Mouse (Mus musculus): ENCODE data around the gene Cd9. TPM values are rescaled to one million over a fixed set of nuclear protein-coding genes. Genes with fewer than 3 reads are reported as not detected.

Cd9 gene
- polyA plus RNA-seq, 1 experiment from 2014 or later, result 243 TPM

GRCm38 (mm10) chr6:125420458-125421063 lies 74.0 kb downstream of the Cd9 start:
- H3K36me3 ChIP-seq (replicated peaks; ENCODE audit: insufficient read depth, low read length), result no peaks in the 10 kb centered on the region
- H3K4me2 ChIP-seq (ENCODE audit: low read depth, low read length), result no peak overlapping the region
- ATAC-seq (peak; percentile 84), DNase-seq (peak; percentile 46)
- H3K27ac ChIP-seq (ENCODE audit: low read depth), result no peak overlapping the region
- TF ChIP-seq CTCF (IDR thresholded peaks at IDR 0.05; ENCODE audit: low read depth), result no peak
- 66% methylated on average over 16 of the region's 16 CpGs for WGBS (ENCODE audit: insufficient replicate concordance)
- H3K9me3 ChIP-seq (ENCODE audit: low read length), result no peaks in the 10 kb centered on the region
- H3K4me3 ChIP-seq (ENCODE audit: low read depth, low read length), result no peak overlapping the region
- peaks cover 11% of the 10 kb centered on the region for H3K4me1 ChIP-seq (ENCODE audit: insufficient read depth)
- H3K27me3 ChIP-seq (ENCODE audit: insufficient read depth, low read length), result no peaks in the 10 kb centered on the region
- H3K9ac ChIP-seq (replicated peaks), result no peak overlapping the region

GRCm38 (mm10) chr6:125418744-125419143 lies 75.8 kb downstream of the Cd9 start:
- TF ChIP-seq CTCF (IDR thresholded peaks at IDR 0.05; ENCODE audit: low read depth) (peak; percentile 90), EP300 (IDR thresholded peaks at IDR 0.05; ENCODE audit: low read depth) (no peak)
- H3K4me3 ChIP-seq (ENCODE audit: low read depth, low read length), result no peak overlapping the region
- DNase-seq (peak; percentile 87), ATAC-seq (peak; percentile 54)
- no peaks in the 10 kb centered on the region for H3K36me3 ChIP-seq (replicated peaks; ENCODE audit: insufficient read depth, low read length)
- no peak overlapping the region for H3K4me2 ChIP-seq (ENCODE audit: low read depth, low read length)
- H3K27me3 ChIP-seq (ENCODE audit: insufficient read depth, low read length), result no peaks in the 10 kb centered on the region
- no peaks in the 10 kb centered on the region for H3K9me3 ChIP-seq (ENCODE audit: low read length)
- WGBS (ENCODE audit: insufficient replicate concordance), result 13% methylated on average over 9 of the region's 9 CpGs
- H3K4me1 ChIP-seq (ENCODE audit: insufficient read depth), result peaks cover 8% of the 10 kb centered on the region; the same call in 1 of the 2 replicates
- H3K27ac ChIP-seq (ENCODE audit: low read depth), result no peak overlapping the region
- no peak overlapping the region for H3K9ac ChIP-seq (replicated peaks)

DNA sequence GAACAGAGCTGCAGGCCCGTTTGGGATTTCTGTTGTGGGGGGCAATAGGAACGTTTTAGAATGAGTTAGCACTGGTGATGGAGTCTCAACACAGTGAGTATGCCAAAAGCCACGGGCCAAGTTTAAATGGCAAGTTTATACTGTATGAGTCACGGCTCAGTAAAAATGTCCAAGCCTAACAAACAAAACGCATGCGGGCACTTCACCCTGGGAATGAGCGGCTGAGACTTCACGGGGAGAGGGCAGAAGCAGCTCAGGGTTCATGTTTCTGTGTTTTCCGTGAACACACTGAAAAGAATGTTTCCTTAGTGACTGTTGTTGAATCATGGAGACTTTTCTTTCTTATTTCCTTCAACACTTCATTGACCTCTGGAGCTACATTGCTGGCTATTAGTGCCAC lies 81.3 kb downstream of the Cd9 start:
- TF ChIP-seq EP300 (IDR thresholded peaks at IDR 0.05; ENCODE audit: low read depth), result no peak
- TF ChIP-seq CTCF (IDR thresholded peaks at IDR 0.05; ENCODE audit: low read depth), result no peak
- H3K4me2 ChIP-seq (ENCODE audit: low read depth, low read length), result no peak overlapping the region
- H3K27me3 ChIP-seq (ENCODE audit: insufficient read depth, low read length), result no peaks in the 10 kb centered on the region
- no peak overlapping the region for H3K9ac ChIP-seq (replicated peaks)
- ATAC-seq (no peak), DNase-seq (no peak)
- H3K27ac ChIP-seq (ENCODE audit: low read depth), result no peak overlapping the region
- H3K36me3 ChIP-seq (replicated peaks; ENCODE audit: insufficient read depth, low read length), result no peaks in the 10 kb centered on the region
- WGBS (ENCODE audit: insufficient replicate concordance), result 76% methylated on average over 9 of the region's 9 CpGs
- H3K4me1 ChIP-seq (ENCODE audit: insufficient read depth), result peaks cover 10% of the 10 kb centered on the region
- H3K4me3 ChIP-seq (ENCODE audit: low read depth, low read length), result no peak overlapping the region
- H3K9me3 ChIP-seq (ENCODE audit: low read length), result no peaks in the 10 kb centered on the region

DNA sequence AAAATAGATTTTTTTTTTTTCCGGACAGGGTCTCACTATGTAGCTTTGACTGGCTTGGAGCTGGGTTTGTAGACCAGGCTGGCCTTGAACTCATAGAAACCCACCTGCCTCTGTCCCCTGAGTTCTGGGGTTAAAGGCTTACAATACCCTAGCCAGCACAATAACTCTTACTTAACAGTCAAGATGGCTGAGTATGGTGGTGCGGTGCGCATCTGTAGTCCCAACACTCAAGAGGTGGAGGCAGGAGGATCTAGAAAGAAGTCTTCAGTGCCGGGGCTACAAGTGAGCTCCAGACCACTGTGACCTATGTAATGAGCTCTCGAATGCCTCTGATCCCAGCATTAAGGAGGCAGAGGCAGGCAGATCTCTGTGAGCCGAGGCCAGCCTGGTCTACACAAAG lies 82.9 kb downstream of the Cd9 start:
- DNase-seq (no peak), ATAC-seq (no peak)
- H3K36me3 ChIP-seq (replicated peaks; ENCODE audit: insufficient read depth, low read length), result no peaks in the 10 kb centered on the region
- H3K4me2 ChIP-seq (ENCODE audit: low read depth, low read length), result no peak overlapping the region
- no peak for TF ChIP-seq EP300 (IDR thresholded peaks at IDR 0.05; ENCODE audit: low read depth)
- no peak for TF ChIP-seq CTCF (IDR thresholded peaks at IDR 0.05; ENCODE audit: low read depth)
- 82% methylated on average over 6 of the region's 6 CpGs for WGBS (ENCODE audit: insufficient replicate concordance)
- H3K27me3 ChIP-seq (ENCODE audit: insufficient read depth, low read length), result no peaks in the 10 kb centered on the region
- H3K27ac ChIP-seq (ENCODE audit: low read depth), result no peak overlapping the region
- no peak overlapping the region for H3K9ac ChIP-seq (replicated peaks)
- H3K4me1 ChIP-seq (ENCODE audit: insufficient read depth), result peaks cover 10% of the 10 kb centered on the region
- H3K4me3 ChIP-seq (ENCODE audit: low read depth, low read length), result no peak overlapping the region
- no peaks in the 10 kb centered on the region for H3K9me3 ChIP-seq (ENCODE audit: low read length)

GRCm38 (mm10) chr6:125410995-125411547 lies 83.5 kb downstream of the Cd9 start:
- DNase-seq (peak; percentile 65), ATAC-seq (peak; percentile 80)
- H3K9me3 ChIP-seq (ENCODE audit: low read length), result no peaks in the 10 kb centered on the region
- no peaks in the 10 kb centered on the region for H3K27me3 ChIP-seq (ENCODE audit: insufficient read depth, low read length)
- H3K9ac ChIP-seq (replicated peaks), result no peak overlapping the region
- WGBS (ENCODE audit: insufficient replicate concordance), result 33% methylated on average over 8 of the region's 8 CpGs
- peaks cover 10% of the 10 kb centered on the region for H3K4me1 ChIP-seq (ENCODE audit: insufficient read depth)
- no peak overlapping the region for H3K4me3 ChIP-seq (ENCODE audit: low read depth, low read length)
- peak overlapping the region; percentile 16; the same call in 1 of the 2 replicates for H3K27ac ChIP-seq (ENCODE audit: low read depth)
- H3K36me3 ChIP-seq (replicated peaks; ENCODE audit: insufficient read depth, low read length), result no peaks in the 10 kb centered on the region
- peak overlapping the region; percentile 40 for H3K4me2 ChIP-seq (ENCODE audit: low read depth, low read length)
- TF ChIP-seq EP300 (IDR thresholded peaks at IDR 0.05; ENCODE audit: low read depth), result no peak
- no peak for TF ChIP-seq CTCF (IDR thresholded peaks at IDR 0.05; ENCODE audit: low read depth)

- Histone ChIP-seq H3K36me3 (replicated peaks; ENCODE audit: insufficient read depth, low read length) (no peaks in the 10 kb centered on the region), H3K27me3 (ENCODE audit: insufficient read depth, low read length) (no peaks in the 10 kb centered on the region), H3K4me2 (ENCODE audit: low read depth, low read length) (peak overlapping the region; percentile 40), H3K9ac (replicated peaks) (no peak overlapping the region), H3K9me3 (ENCODE audit: low read length) (no peaks in the 10 kb centered on the region), H3K4me3 (ENCODE audit: low read depth, low read length) (no peak overlapping the region), H3K27ac (ENCODE audit: low read depth) (peak overlapping the region; percentile 16; the same call in 1 of the 2 replicates), H3K4me1 (ENCODE audit: insufficient read depth) (peaks cover 10% of the 10 kb centered on the region)
- no peak for TF ChIP-seq EP300 (IDR thresholded peaks at IDR 0.05; ENCODE audit: low read depth)
- TF ChIP-seq CTCF (IDR thresholded peaks at IDR 0.05; ENCODE audit: low read depth), result no peak
- DNase-seq (no peak), ATAC-seq (peak; percentile 18; the same call in 1 of the 2 replicates)
- WGBS (ENCODE audit: insufficient replicate concordance), result 57% methylated on average over 11 of the region's 11 CpGs
Measured at GRCm38 (mm10) chr6:125410551-125410950, 84.0 kb downstream of the Cd9 start.

Other genes with a start within 250 kb of the Cd9 start
- gene Tuba3a, start 208.7 kb downstream of the Cd9 start, polyA plus RNA-seq (2015; fragmentation: Nextera tagmentation; extraction: Ambion mirVana), result not detected in 2 replicates
- 31.8 TPM in 2 replicates for gene Ltbr, start 180.9 kb downstream of the Cd9 start, polyA plus RNA-seq (2015; fragmentation: Nextera tagmentation; extraction: Ambion mirVana)
- 0.76 and 1.1 TPM in 2 replicates for gene Scnn1a, start 174.1 kb downstream of the Cd9 start, polyA plus RNA-seq (2015; fragmentation: Nextera tagmentation; extraction: Ambion mirVana)
- gene Tnfrsf1a, start 145.4 kb downstream of the Cd9 start, polyA plus RNA-seq (2015; fragmentation: Nextera tagmentation; extraction: Ambion mirVana), result 40.5 and 41.1 TPM in 2 replicates
- gene Plekhg6, start 114.0 kb downstream of the Cd9 start, polyA plus RNA-seq (2015; fragmentation: Nextera tagmentation; extraction: Ambion mirVana), result 1.1 and 1.2 TPM in 2 replicates
- 13.4 and 14.8 TPM in 2 replicates for gene Vwf, start 52.0 kb upstream of the Cd9 start, polyA plus RNA-seq (2015; fragmentation: Nextera tagmentation; extraction: Ambion mirVana)
- not detected in 2 replicates for gene Ano2, start 195.6 kb upstream of the Cd9 start, polyA plus RNA-seq (2015; fragmentation: Nextera tagmentation; extraction: Ambion mirVana)

All from liver, postnatal 0 days (tissue).